Comparison of ENCODE assay signal across 14 mouse cellular contexts in the genomic region with DNA sequence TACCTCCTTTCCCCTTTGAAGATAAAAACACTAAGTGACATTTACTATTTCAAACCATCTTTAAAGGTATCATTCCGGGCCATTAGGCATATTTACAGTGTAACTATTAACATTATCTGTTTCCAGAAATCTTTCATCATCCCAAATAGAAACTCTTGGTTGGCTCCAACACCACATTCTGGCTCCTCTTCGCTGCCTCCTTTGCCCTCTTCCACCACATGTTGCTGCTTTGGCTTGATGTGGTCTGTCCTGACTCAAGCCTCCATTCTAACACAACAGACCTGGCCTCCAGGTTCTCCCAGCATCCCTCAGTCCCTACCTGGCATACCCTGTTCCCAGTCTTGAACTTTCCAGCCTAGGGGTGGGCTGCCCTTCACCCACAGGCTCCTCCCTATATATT. TPM values are rescaled to one million over a fixed set of nuclear protein-coding genes. Genes with fewer than 3 reads are reported as not detected.
DNase-seq lines count a peak whose midpoint lies in the region; ATAC-seq and TF ChIP-seq lines count a peak whose summit lies in the region.
"Had no signal": no experiment of that assay in that cellular context is flagged by ENCODE, and none has a peak within 500 bp of the region (broad histone marks: within the 10 kb centered on the region; RNA-seq: fewer than 3 reads in every experiment).

No protein-coding gene starts in this region.

- DNase-seq in spleen, adult 2 months (ENCODE audit: low read depth in 1 of 2, low spot score in 2 of 2), result no peak
- DNase-seq in spleen, adult 12 weeks (ENCODE audit: low spot score), result no peak
- DNase-seq in forebrain, embryonic 14.5 days (ENCODE audit: low spot score), result no peak
- DNase-seq in induced T-regulatory cell, adult 2 months (ENCODE audit: low read depth), result peak; percentile 50
- no peak for DNase-seq in retina, postnatal 1 day
- DNase-seq: cerebellum, adult 2 months; cerebellum, postnatal 36 days; heart, postnatal 4 days had no signal

- peaks cover 29% of the 10 kb centered on the region for H3K27me3 ChIP-seq in hindbrain, embryonic 12.5 days
- 0 out of 2 replicates have a peak, but pooled peaks cover 2% of the 10 kb centered on the region for H3K27me3 ChIP-seq in hindbrain, embryonic 16.5 days (replicated peaks; ENCODE audit: control insufficient read depth, insufficient read depth, low read length)
- no peaks in the 10 kb centered on the region for H3K27me3 ChIP-seq in spleen, adult 2 months (ENCODE audit: control insufficient read depth, insufficient read depth, low read length)
- H3K27me3 ChIP-seq in forebrain, embryonic 14.5 days (replicated peaks; ENCODE audit: control insufficient read depth, insufficient read depth, low read length), result no peaks in the 10 kb centered on the region
- H3K27me3 ChIP-seq: embryonic facial prominence, embryonic 15.5 days; midbrain, embryonic 15.5 days had no signal

- no peak overlapping the region for H3K9ac ChIP-seq in hindbrain, embryonic 12.5 days
- H3K9ac ChIP-seq in hindbrain, embryonic 16.5 days (ENCODE audit: low read depth, low read length), result no peak overlapping the region
- H3K9ac ChIP-seq in forebrain, embryonic 14.5 days (ENCODE audit: low read length), result no peak overlapping the region
- H3K9ac ChIP-seq: embryonic facial prominence, embryonic 15.5 days; limb, embryonic 13.5 days; midbrain, embryonic 15.5 days had no signal

- no peak for TF ChIP-seq CTCF in spleen, adult 2 months (IDR thresholded peaks at IDR 0.05; ENCODE audit: extremely low read depth, insufficient read depth, insufficient read length, insufficient replicate concordance)

- no peak overlapping the region for H3K4me3 ChIP-seq in hindbrain, embryonic 12.5 days
- H3K4me3 ChIP-seq in hindbrain, embryonic 16.5 days (ENCODE audit: low read length), result no peak overlapping the region
- no peak overlapping the region for H3K4me3 ChIP-seq in spleen, adult 2 months (ENCODE audit: extremely low read depth, insufficient read depth, insufficient read length)
- H3K4me3 ChIP-seq in forebrain, embryonic 14.5 days (ENCODE audit: low read depth, low read length), result no peak overlapping the region
- H3K4me3 ChIP-seq: embryonic facial prominence, embryonic 15.5 days; limb, embryonic 13.5 days; midbrain, embryonic 15.5 days; myocyte had no signal

- ATAC-seq in hindbrain, embryonic 12.5 days (ENCODE audit: low FRiP score), result no peak
- ATAC-seq in hindbrain, embryonic 16.5 days, result no peak
- ATAC-seq in forebrain, embryonic 14.5 days, result 0 out of 2 replicates have a peak, but pooled peaks have one; percentile 21

- peaks cover 30% of the 10 kb centered on the region for H3K4me1 ChIP-seq in hindbrain, embryonic 12.5 days
- peaks cover 22% of the 10 kb centered on the region for H3K4me1 ChIP-seq in hindbrain, embryonic 16.5 days (ENCODE audit: control insufficient read depth, insufficient read depth, low read depth, low read length)
- peaks cover 19% of the 10 kb centered on the region for H3K4me1 ChIP-seq in spleen, adult 2 months (ENCODE audit: control insufficient read depth, insufficient read depth, insufficient read length)
- H3K4me1 ChIP-seq in forebrain, embryonic 14.5 days (ENCODE audit: control insufficient read depth, insufficient read depth, low read length), result peaks cover 31% of the 10 kb centered on the region

- H3K4me2 ChIP-seq in hindbrain, embryonic 12.5 days (replicated peaks), result no peak overlapping the region
- H3K4me2 ChIP-seq in hindbrain, embryonic 16.5 days (ENCODE audit: low read length), result no peak overlapping the region
- no peak overlapping the region for H3K4me2 ChIP-seq in forebrain, embryonic 14.5 days (ENCODE audit: low read length)

- H3K27ac ChIP-seq in hindbrain, embryonic 12.5 days, result 0 out of 2 replicates have a peak overlapping the region, but pooled peaks have one; percentile 36
- H3K27ac ChIP-seq in hindbrain, embryonic 16.5 days (ENCODE audit: low read depth, low read length), result no peak overlapping the region
- H3K27ac ChIP-seq in spleen, adult 2 months (ENCODE audit: insufficient read depth, low read length), result peak overlapping the region; percentile 74
- H3K27ac ChIP-seq in forebrain, embryonic 14.5 days (ENCODE audit: low read depth, low read length), result peak overlapping the region; percentile 48; the same call in 1 of the 2 replicates
- H3K27ac ChIP-seq: embryonic facial prominence, embryonic 15.5 days; limb, embryonic 13.5 days; midbrain, embryonic 15.5 days had no signal

- WGBS in hindbrain, embryonic 12.5 days, result 63% methylated on average over 2 of the region's 2 CpGs
- 53% methylated on average over 2 of the region's 2 CpGs for WGBS in hindbrain, embryonic 16.5 days
- 57% methylated on average over 2 of the region's 2 CpGs for WGBS in spleen, adult 2 months
- 55% methylated on average over 2 of the region's 2 CpGs for WGBS in forebrain, embryonic 14.5 days

- no peak for TF ChIP-seq POLR2A in spleen, adult 2 months (IDR thresholded peaks at IDR 0.05; ENCODE audit: low read depth, low read length)

- no peaks in the 10 kb centered on the region for H3K36me3 ChIP-seq in hindbrain, embryonic 12.5 days
- no peaks in the 10 kb centered on the region for H3K36me3 ChIP-seq in hindbrain, embryonic 16.5 days (ENCODE audit: control insufficient read depth, insufficient read depth, low read length)
- H3K36me3 ChIP-seq in spleen, adult 2 months (ENCODE audit: control insufficient read depth, insufficient read depth, low read length), result no peaks in the 10 kb centered on the region
- no peaks in the 10 kb centered on the region for H3K36me3 ChIP-seq in forebrain, embryonic 14.5 days (ENCODE audit: control insufficient read depth, insufficient read depth, low read length)
- H3K36me3 ChIP-seq: embryonic facial prominence, embryonic 15.5 days; limb, embryonic 13.5 days; midbrain, embryonic 15.5 days had no signal

- H3K9me3 ChIP-seq in hindbrain, embryonic 12.5 days (replicated peaks), result no peaks in the 10 kb centered on the region
- no peaks in the 10 kb centered on the region for H3K9me3 ChIP-seq in hindbrain, embryonic 16.5 days (ENCODE audit: control insufficient read depth, low read length)
- H3K9me3 ChIP-seq in forebrain, embryonic 14.5 days (replicated peaks; ENCODE audit: control insufficient read depth, low read length), result no peaks in the 10 kb centered on the region
- H3K9me3 ChIP-seq: embryonic facial prominence, embryonic 15.5 days; limb, embryonic 13.5 days; midbrain, embryonic 15.5 days had no signal

RNA-seq across cellular contexts. Expression of gene Znrf2, which starts 56.2 kb away (rescaled TPM):
- 3.9 and 4.1 TPM in 2 replicates for polyA plus RNA-seq in hindbrain, embryonic 12.5 days (2016; fragmentation: Nextera tagmentation; extraction: Ambion mirVana)
- 5.0 and 5.3 TPM in 2 replicates for polyA plus RNA-seq in hindbrain, embryonic 16.5 days (2015; fragmentation: Nextera tagmentation; extraction: Ambion mirVana)
- polyA plus RNA-seq in spleen, adult 2 months (2012; rRNA removed), result 10.8 and 12.2 TPM in 2 replicates
- polyA plus RNA-seq in forebrain, embryonic 14.5 days (2014; fragmentation: Nextera tagmentation; extraction: Ambion mirVana), result 16.5 and 17.9 TPM in 2 replicates
